Mouse (Mus musculus) embryo, embryonic 10.5 days (tissue): ENCODE data around the gene Nek8.
A peak's percentile ranks its signal among the peaks of the same experiment; 100 is the strongest.

Experiments
- DNase-seq: peaks from one replicate; pipeline ENCODE4 v3.0.0-alpha.2; 2015; ENCODE audit warnings: low spot score

Nek8 gene

DNA sequence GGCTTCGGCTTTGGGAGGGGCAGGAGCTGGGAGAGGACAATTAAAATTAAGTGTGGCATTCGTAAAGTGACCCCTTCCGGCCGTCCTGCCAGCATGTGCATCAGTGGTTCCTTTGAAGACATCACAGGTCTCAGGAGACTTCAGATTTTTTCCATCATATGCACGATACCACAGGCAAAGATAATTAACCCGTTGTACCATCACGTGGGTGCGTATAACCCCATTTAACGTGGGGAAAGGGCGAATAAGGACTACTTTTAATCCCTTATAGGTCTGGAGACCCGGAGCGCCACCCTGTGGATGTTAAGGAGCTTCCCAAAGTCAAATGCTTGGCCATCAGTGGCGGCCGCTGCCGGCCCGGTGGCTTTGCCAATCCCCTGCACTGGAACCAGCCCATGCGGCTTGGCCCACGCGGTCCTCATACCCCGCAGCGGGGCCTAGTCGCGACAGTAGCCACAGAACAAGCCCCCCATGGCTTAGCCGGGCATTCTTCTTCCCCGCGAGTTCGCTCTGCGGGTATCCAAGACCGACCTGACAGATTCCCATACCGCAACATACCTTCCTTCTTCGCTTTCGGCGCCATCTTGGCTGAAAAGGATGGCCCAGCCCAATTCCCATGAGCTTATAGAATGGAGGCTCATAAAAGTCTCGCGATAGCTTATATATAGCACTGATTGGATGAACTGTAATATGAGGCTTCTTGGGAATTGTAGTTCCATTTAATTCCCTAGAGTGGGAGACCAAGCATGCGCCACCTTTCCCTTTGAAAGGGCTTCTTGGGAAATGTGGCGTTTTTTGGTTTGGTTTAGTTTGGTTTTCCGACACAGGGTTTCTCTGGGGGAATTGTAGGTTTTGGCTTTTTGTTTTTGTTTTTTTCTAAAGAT is 6.7 kb upstream of the Nek8 start, which contains the start of gene Rpl23a:
Rpl23a (minus strand) TSS at position 624 of the 884 bp plus-strand sequence.
- peak; percentile 97 for DNase-seq

DNA sequence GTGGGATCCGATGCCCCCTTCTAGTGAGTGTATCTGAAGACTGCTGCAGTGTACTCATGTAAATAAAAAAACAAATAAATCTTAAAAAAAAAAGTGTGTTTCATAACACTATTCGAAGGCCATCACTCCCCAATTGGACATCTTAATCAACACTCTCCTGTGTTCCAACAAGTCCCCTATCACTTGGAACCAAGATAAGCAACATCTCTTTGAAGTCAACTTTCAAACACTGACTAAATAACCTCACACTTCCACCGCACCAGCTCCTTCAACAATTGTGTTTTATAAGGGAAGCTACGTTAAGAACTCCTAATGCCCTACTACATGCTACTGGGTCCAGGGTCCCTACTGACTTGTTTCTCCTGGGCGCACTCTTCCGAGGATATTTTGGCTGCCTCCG is 6.0 kb upstream of the Nek8 start:
- no peak for DNase-seq

DNA sequence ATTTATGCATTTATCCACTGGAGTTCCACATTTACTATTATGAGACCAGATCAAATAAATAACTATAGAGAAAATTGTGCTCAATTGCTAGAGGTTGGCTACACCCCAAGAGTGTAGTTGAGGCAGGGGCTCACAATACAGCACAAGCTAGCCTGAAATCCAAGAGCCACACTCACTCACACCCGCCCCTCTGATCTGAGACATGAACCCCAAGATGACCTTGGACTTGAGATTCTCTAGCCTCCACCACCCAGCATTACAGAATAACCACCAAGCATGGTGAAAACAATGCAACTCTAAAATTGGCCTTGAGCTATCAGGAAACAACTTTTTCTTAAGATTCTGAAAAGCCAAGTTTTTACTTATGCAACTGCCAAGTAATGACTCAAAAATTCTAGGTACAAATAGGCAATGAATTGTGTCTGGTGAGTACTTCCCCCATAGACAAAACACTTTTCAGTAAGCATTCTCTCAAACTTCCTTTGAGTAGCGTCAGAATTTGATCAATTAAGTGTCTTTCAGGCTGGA is 5.4 kb upstream of the Nek8 start:
- DNase-seq, result no peak

DNA sequence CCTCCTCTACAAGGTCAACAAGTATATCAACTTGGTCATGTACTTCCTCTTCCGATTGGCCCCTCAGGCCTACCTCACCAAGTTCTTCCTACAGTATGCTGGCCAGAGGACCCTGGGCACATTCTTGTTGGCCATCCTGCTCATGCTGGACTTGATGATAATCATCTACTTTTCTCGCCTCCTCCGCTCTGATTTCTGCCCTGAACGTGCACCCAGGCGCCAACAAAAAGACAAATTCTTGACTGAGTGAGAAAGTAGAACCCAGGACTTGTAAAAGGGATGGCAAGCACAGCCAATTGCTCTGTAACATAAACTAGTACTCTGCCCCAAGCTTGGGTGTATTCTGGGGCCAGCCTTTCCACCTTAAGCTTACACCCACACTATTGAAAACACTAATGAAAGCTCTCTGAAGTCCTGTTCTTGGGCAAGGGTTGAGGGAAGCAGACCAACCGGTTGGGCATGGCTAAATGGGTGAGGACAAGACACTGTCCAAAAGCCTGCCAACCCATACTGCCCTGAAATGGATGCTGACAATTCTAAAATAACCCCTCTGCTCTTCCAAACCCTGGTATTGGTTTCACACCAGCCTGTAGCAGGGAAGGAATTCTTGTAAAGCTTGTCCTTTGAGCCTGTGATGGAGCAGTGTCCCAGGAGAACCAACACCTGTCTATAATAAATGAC is 3.7 kb upstream of the Nek8 start:
- peak; percentile 19 for DNase-seq

DNA sequence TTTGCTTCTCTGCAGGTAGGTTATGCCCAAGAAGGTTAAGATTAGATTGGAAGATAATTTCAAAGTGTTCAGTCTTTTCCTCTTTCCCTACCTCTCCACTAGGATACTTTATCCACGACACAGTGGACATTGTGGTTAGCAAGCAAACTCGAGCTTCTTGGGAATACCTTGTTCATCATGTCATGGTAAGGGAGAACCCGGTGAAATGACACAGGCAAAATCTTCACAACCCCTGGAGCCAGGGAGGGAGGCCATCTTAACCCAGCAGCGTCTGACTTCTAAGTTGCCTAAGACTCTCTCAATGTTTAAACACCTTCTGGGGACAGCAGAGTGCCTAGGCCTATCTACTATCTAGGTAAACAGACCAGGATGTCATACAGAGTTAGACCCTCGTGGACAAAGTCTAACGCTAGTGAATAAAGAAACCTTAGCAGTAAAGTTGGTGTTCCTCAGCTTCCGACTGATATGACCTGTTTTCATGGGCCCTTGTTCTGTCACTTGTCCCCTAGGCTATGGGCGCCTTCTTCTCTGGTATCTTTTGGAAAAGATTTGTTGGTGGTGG is 3.0 kb upstream of the Nek8 start:
- peak; percentile 48 for DNase-seq

DNA sequence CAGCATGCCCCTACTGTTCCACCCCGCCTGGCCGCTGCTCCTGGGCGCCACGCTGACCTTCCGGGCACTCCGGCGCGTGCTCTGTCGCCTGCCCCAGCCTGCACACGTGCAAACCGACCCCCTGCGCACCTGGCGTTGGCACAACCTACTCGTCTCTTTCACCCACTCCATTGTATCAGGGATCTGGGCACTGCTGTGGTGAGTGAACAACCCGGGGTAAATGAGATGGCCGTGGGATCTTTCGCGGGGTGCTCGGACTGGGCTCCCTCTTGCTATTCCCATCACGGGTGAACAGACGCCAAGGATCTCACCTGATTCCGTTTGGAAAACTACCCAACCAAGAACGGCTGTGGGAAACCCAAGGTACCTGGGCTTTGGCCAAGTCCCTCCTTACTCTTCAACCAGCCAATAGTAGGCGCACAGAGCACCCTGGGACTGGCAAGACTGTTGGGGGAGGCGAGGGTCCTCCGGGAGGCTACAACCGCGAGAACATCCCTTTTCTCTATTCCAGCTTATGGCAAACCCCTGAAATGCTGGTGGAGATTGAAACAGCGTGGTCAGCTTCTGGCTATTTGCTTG is 2.5 kb upstream of the Nek8 start:
- peak; percentile 75 for DNase-seq

DNA sequence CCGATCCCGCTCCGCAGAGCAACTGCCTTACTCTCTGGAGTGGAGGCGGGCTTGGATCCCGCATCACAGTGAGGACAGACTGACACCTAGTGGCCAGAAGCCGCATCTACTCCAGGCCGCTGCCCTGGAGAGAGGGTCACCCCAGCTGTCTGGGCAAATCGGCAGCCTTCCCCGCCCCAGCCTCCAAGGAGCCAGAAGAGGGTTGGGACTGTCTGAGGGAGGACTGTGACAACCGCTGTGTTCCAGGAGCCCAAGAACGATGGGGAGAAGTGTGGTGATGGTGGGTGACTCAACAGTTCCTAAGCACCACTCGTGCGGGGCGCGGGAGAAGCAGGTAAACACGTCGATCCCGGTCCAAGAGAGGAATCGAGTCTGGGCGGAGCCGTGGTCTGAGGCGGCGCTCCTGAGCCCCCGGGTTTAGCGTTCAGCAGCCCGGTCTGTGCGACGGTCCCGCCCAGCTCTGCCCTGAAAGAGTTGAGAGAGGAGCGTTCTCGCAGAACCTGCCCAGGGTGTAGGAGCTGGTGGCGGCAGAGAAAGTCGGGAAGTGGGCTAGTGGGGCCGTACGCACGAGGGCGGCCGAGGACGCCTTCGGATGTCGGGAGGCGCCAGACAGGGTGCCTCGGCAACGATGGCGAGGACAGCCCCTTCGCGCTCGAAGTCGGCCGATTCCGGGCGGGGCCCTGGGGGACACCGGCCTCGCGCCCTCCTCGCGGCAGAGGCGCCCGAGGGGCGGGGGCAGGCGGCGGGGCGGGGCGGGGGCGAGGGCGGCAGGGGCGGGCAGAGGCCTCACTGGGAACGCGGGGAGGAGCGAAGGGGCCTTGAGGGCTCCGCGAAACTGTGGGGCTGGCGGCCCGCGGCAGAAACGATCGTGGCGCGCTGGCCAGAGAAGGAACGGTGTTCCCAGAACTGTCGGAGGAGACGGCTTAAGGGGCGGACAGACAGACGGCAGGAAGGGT is 1.7 kb upstream of the Nek8 start:
- DNase-seq, result peak; percentile 98

DNA sequence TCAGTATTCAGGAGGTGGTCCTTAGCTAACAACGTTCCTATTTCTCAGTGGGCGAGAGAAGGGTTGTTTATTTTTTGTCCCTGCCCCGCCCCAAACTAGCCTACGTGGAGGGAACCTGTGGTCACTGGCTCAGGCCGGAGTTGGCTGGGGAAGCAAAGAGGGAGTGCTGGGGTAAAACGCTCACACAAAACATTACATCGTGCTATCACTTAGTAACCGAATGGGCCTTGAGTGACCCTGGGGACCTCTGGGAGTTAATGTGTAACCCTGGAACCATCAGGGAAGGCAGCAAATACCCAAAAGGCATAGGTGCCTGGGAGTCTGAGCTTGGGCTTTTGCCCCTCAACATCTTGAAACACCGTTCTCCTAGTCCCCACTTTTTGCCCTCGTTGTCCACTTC is 962 bp upstream of the Nek8 start:
- peak; percentile 66 for DNase-seq

DNA sequence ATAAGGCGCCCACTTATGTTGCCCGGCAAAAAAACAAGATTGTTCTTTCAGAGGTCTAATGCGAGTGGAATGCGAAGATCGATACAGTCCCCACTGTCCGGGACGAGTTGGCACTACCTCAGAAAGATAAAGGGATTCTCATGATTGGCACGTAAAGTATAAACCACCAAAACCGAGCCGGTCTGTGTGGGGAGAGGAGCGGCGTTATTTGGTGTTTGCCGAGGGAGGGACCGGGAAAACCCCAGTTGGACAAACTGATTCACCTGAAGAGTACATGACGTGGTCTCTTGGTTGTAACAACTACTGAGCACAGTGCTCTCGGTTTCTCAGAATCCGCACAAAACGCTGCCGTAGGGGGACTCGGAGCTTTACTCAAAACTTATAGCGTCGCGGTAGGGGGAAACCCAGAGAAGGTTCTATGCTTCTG is 443 bp upstream of the Nek8 start:
- no peak for DNase-seq

DNA sequence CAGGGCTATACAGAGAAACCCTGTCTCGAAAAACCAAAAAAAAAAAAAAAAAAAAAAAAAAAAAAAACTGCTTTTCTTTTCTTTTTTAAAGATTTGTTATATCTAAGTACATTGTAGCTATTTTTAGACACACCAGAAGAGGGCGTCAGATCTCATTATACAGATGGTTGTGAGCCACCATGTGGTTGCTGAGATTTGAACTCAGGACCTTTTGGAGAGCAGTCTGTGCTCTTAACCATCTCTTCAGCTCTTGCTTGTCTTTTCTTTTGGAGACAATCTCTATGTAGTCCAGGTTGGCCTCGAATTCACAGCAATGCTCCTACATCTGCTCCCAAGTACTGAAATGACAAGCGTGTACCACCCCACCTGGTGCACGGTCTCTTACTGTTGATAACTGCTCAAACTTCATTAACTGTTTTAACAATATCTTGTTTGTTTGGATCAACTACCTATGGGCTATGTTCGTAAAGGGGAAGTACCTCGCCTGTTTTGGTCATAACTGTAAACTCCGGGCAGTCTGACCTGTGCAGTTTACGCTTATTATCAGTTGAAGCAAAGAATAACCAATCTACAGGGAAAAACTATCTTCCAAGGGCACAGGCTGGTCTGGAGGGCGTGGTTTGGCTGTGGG is 589 bp downstream of the Nek8 start:
- no peak for DNase-seq

DNA sequence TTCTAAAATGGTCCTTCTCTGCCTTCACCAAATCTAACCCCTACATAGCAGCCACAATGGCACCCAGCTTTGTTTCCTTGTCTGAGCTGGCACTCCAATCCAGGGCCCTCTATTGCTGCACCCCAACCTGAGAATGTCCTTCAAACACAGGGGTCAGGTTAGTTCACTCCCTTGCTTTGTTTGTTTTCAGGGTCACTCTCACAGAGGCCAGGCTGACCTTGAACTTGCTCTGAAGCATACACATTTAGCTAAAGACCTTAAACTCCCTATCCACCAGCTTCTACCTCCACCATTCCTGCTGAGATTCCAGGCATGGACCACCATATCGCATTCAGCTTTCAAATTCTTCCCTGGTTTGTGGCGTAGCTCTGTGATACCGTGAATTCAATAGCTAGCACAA is 2.0 kb downstream of the Nek8 start:
- DNase-seq, result no peak

DNA sequence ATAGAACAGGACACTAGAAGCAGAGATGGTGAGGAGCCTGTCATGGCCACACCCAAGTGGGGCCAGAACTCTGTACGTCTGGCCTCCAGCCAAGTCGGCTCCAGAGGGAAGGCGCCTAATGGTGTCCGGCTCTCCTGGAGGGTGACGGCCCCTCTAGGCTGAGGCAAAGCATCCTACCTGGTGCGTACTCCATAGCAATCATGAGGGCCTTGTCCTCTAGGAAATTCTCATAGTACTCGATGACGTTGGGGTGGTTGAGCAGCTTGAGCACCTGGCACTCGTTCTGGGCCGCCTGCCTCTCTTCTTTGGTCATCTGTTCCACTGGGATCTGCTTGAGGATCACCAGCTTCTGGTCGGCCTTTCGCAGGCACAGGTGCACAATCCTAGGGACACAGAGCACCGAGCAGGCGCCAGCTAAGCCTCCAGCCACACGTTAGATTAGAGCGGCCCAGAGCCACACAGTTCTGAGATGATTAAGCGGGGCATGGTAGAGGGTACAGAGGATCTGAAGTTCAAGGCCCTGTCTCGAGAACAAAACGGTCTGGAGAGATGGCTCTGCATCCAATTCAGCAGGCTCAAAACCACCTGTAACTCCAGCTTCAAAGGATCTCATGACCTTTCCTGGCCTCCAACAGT is 3.6 kb downstream of the Nek8 start:
- no peak for DNase-seq

DNA sequence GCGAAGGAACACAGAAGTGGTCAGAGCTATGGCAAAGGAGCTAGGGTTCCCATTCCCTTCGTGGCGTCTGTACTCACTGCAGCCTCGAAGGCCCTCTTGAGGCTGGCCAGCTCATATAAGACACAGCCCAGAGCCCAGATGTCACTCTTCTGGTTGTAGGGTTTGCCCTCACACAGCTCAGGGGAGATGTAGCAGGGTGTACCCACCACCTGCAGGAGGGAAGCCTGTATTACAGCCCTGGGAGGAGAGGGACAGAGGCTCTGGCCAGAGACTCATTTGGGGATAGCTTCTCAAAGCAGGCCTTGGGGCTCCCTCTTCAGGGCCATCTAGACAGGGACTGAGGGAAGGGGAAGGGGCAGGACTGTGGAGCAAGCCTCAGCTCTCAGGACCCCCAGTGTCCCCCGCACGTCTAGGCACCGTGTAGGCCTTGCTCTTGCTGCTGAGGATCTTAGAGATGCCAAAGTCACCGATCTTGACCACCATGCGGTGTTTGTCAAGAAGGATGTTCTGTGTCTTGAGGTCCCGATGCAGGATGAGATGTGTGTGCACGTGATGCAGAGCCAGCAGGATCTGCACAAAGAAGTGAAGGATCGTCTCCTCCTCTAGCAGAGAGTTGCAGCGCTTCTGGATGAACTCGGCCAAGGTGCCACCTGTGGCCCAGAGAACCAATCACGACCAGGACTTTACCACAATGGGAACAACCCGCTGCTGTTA is 4.3 kb downstream of the Nek8 start:
- DNase-seq, result peak; percentile 48

DNA sequence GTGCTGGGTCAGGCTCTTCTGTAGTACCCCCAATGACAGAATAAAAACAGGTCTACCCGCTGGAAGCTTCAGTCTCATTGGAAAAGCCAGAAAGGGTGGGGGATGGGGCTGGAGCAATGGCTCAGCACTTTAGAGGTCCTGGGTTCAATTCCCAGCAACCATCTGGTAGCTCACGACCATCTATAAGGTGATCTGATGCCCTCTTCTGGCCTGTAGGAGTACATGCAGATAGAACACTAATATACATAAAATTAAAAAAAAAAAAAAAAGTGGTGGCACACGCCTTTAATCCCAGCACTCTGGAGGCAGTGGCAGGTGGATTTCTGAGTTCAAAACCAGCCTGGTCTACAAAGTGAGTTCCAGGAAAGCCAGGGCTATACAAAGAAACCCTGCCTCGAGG is 5.1 kb downstream of the Nek8 start:
- no peak for DNase-seq

DNA sequence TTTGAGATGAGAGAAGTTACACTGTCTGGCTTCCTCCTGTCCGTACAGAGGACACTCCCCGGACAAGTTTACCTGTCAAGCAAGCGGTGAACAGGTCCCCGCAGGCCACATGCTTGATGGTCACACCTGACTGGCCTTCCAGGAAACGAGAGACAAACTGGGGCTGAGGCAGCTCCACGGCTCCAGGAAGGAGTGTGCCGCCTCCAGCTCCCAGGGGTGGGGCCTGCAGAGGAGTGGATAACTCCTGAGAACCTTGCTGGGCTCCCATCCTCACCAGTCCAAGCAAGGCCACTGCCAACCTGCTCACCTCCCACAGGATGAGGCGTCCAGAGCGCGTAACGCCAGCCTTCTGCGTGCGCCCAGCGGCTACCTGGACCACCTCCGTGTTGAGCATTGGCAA is 6.2 kb downstream of the Nek8 start:
- no peak for DNase-seq

DNA sequence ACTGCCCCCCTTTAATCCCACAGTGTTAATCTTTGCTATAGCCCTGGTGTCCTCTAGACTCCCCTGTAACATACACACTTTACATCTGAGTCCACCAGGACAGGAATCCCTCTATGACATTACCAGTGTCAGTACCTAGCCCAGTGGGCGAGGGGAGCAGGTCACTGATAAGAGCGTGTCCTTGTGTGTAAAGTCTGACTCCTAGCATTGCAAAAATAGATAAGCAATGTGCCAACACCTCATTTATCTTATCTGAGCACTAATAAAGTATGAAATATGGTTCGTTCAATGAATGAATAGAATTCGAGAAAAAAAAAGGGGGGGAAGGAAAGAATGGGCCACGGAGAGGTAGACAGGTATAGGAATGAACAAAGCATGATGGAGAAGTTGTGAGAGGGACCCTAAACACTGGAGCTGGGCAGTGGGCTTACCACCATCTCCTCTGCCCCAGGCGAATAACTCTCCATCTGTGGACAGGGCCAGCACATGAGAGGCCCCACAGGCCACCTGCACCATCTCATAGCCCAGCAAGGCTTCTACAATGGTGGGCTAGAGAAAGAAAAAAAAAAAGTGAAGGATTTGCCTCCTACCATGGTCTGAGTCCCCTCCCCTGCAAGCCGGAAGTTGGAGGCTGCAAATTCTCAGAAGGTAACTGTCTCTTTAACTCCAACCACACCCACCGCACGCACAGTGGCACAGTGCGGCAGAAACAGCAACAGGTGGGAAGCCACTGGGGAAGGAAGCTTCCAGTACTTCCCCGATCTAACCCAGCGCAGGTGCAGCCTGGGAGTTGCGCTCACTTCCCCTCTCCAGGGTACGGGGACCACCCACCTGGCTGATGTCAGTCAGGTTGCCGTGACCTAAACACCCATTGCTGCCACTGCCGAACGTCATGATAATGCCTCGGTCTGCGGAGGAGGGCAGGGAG is 7.7 kb downstream of the Nek8 start:
- DNase-seq, result no peak

DNA sequence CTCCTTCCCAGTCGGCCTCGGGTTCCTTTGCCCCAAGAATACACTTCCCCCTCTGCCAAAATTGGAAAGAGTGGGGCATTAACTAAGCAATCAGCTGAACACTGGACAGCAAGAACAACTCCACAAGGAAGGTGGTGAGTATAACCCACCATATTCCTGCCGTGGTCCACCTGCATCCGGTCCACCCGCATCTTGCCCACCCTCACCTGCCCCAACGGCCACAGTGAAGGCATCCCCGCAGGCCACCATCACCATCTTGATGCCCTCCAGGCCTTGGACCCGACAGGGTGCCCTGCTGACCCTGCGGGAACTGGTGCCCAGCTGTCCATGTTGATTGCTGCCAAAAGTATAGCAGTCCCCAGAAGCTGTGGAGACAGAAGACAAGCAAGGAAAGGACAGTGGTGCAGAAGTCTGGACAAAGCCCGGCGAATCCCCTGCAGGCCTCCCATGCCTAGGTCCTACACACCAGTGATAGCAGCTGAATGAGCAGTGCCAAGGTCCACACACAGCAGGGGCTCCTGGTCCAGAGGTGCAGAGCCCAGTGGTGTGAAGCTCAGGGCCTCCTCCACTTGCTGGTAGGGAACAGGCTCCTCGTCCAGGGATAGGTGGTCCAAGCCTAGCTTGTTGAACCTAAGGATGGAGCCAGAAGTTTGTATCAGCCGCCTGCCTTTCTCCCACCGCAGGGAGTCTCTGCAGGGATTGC is 9.1 kb downstream of the Nek8 start:
- DNase-seq, result no peak

DNA sequence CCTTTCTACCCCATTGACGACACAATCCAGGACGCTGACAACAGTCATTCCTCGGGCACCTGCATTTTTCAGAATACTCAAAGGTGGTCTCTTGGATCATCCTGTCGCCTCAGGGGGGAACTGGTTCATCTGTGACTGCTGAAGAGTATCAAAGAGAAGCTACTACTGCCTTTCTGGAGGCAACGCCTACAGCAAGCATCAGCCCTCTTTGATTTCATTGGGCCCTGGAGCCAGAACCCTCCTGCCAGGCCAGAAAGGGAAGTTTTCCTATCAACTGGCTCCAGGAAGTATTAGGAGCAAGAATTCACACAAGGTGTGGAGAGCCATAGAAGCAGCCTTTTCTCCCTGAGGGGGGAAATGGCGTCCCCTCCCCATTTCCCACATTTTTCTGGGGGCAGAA is 9.8 kb downstream of the Nek8 start:
- no peak for DNase-seq
